Comparison of ENCODE assay signal across 11 mouse cellular contexts in genomic region chrX:36763934-36764317, GRCm38 (mm10). TPM values are rescaled to one million over a fixed set of nuclear protein-coding genes. Genes with fewer than 3 reads are reported as not detected.
DNase-seq lines count a peak whose midpoint lies in the region; ATAC-seq and TF ChIP-seq lines count a peak whose summit lies in the region.
"Had no signal": no experiment of that assay in that cellular context is flagged by ENCODE, and none has a peak within 500 bp of the region (broad histone marks: within the 10 kb centered on the region; RNA-seq: fewer than 3 reads in every experiment).

No protein-coding gene starts in this region.

- H3K27me3 ChIP-seq in forebrain, embryonic 10.5 days (ENCODE audit: poor library complexity, severe bottlenecking): no peaks in the 10 kb centered on the region
- no peaks in the 10 kb centered on the region for H3K27me3 ChIP-seq in hindbrain, embryonic 13.5 days
- H3K27me3 ChIP-seq in midbrain, embryonic 16.5 days (ENCODE audit: control insufficient read depth, insufficient read depth, low read depth, low read length): no peaks in the 10 kb centered on the region
- H3K27me3 ChIP-seq: embryonic facial prominence, embryonic 15.5 days had no signal

- H3K36me3 ChIP-seq in ES-E14 (ENCODE audit: control insufficient read depth, insufficient read depth, low read length, poor library complexity, severe bottlenecking): no peaks in the 10 kb centered on the region
- no peaks in the 10 kb centered on the region for H3K36me3 ChIP-seq in forebrain, embryonic 10.5 days (replicated peaks)
- no peaks in the 10 kb centered on the region for H3K36me3 ChIP-seq in hindbrain, embryonic 13.5 days
- H3K36me3 ChIP-seq in midbrain, embryonic 16.5 days (ENCODE audit: control insufficient read depth, insufficient read depth, low read length): no peaks in the 10 kb centered on the region
- H3K36me3 ChIP-seq: embryonic facial prominence, embryonic 15.5 days had no signal

- no peak for ATAC-seq in hindbrain, embryonic 13.5 days (ENCODE audit: low FRiP score)
- no peak for ATAC-seq in midbrain, embryonic 16.5 days
- ATAC-seq in cerebellum, adult (ENCODE audit: insufficient number of reproducible peaks, low FRiP score, low TSS enrichment): no peak

- no peak overlapping the region for H3K4me3 ChIP-seq in ES-E14 (ENCODE audit: insufficient read depth in 1 of 2, low read depth in 1 of 2, low read length in 2 of 2, poor library complexity in 1 of 2, severe bottlenecking in 1 of 2)
- H3K4me3 ChIP-seq in forebrain, embryonic 10.5 days: no peak overlapping the region; the same call in 1 of the 2 replicates
- H3K4me3 ChIP-seq in hindbrain, embryonic 13.5 days: no peak overlapping the region
- no peak overlapping the region for H3K4me3 ChIP-seq in midbrain, embryonic 16.5 days (ENCODE audit: low read depth, low read length)
- H3K4me3 ChIP-seq: embryonic facial prominence, embryonic 15.5 days had no signal

- no peak for DNase-seq in ES-E14 (ENCODE audit: low read depth, low spot score)
- no peak for DNase-seq in forebrain, embryonic 10.5 days (ENCODE audit: extremely low spot score, low spot score)
- DNase-seq in gastrocnemius, adult 8-10 months (ENCODE audit: low spot score in 2 of 2): no peak
- no peak for DNase-seq in urinary bladder, postnatal 4 days (ENCODE audit: low spot score in 2 of 2)
- DNase-seq: cerebellum, adult 8-10 months; kidney, adult 9 months had no signal

- H3K9me3 ChIP-seq in ES-E14 (ENCODE audit: control insufficient read depth, insufficient read depth, low read depth, low read length): no peaks in the 10 kb centered on the region
- no peaks in the 10 kb centered on the region for H3K9me3 ChIP-seq in forebrain, embryonic 10.5 days
- H3K9me3 ChIP-seq in hindbrain, embryonic 13.5 days: no peaks in the 10 kb centered on the region
- H3K9me3 ChIP-seq in midbrain, embryonic 16.5 days (replicated peaks; ENCODE audit: control insufficient read depth, low read length, poor library complexity, severe bottlenecking): no peaks in the 10 kb centered on the region
- H3K9me3 ChIP-seq: embryonic facial prominence, embryonic 15.5 days had no signal

- in situ Hi-C loops in ES-E14 (cut with MboI; ENCODE audit: low sequenced_read_pairs in 2 of 2, unreplicated experiment in 2 of 2): no loop called here

- peaks cover 0 to 6% of the 10 kb centered on the region in 2 experiments; a peak in 1 of 4 replicates for H3K4me1 ChIP-seq in ES-E14 (ENCODE audit: control insufficient read depth in 2 of 2, insufficient read depth in 2 of 2, low read length in 2 of 2, poor library complexity in 1 of 2)
- H3K4me1 ChIP-seq in forebrain, embryonic 10.5 days: peaks cover 35% of the 10 kb centered on the region
- peaks cover 8% of the 10 kb centered on the region for H3K4me1 ChIP-seq in hindbrain, embryonic 13.5 days (replicated peaks)
- H3K4me1 ChIP-seq in midbrain, embryonic 16.5 days (ENCODE audit: control insufficient read depth, insufficient read depth, low read length): peaks cover 3% of the 10 kb centered on the region; the same call in 1 of the 2 replicates
- H3K4me1 ChIP-seq: embryonic facial prominence, embryonic 15.5 days had no signal

- 28% methylated on average over 2 of the region's 2 CpGs for WGBS in forebrain, embryonic 10.5 days
- WGBS in hindbrain, embryonic 13.5 days: 27% methylated on average over 2 of the region's 2 CpGs
- 13% methylated on average over 2 of the region's 2 CpGs for WGBS in midbrain, embryonic 16.5 days

- H3K27ac ChIP-seq in ES-E14 (ENCODE audit: insufficient read depth, low read depth, low read length, poor library complexity, severe bottlenecking): peak overlapping the region; percentile 53; the same call in 1 of the 2 replicates
- H3K27ac ChIP-seq in forebrain, embryonic 10.5 days: peak overlapping the region; percentile 85
- H3K27ac ChIP-seq in hindbrain, embryonic 13.5 days: peak overlapping the region; percentile 75
- H3K27ac ChIP-seq in midbrain, embryonic 16.5 days (ENCODE audit: low read length): peak overlapping the region; percentile 68
- H3K27ac ChIP-seq: embryonic facial prominence, embryonic 15.5 days had no signal

- H3K9ac ChIP-seq in ES-E14 (ENCODE audit: insufficient read depth, low read depth, low read length, poor library complexity, severe bottlenecking): no peak overlapping the region
- no peak overlapping the region for H3K9ac ChIP-seq in hindbrain, embryonic 13.5 days
- H3K9ac ChIP-seq in midbrain, embryonic 16.5 days (ENCODE audit: low read depth, low read length): no peak overlapping the region
- H3K9ac ChIP-seq: embryonic facial prominence, embryonic 15.5 days had no signal

- no peak overlapping the region for H3K4me2 ChIP-seq in hindbrain, embryonic 13.5 days
- no peak overlapping the region; the same call in 1 of the 2 replicates for H3K4me2 ChIP-seq in midbrain, embryonic 16.5 days (ENCODE audit: low read length)
- H3K4me2 ChIP-seq: embryonic facial prominence, embryonic 15.5 days had no signal

TF ChIP-seq in ES-E14, 5 proteins besides CTCF, POLR2A, EP300 and RAD21:
- TF ChIP-seq CHD2 (IDR thresholded peaks at IDR 0.05; ENCODE audit: low read depth, low read length): no peak
- no peak for TF ChIP-seq ZC3H11A (IDR thresholded peaks at IDR 0.05; ENCODE audit: borderline replicate concordance, low read depth, low read length)
- TF ChIP-seq MAFK (IDR thresholded peaks at IDR 0.05; ENCODE audit: insufficient read depth, low read depth, low read length): no peak
- TF ChIP-seq HCFC1 (IDR thresholded peaks at IDR 0.05; ENCODE audit: borderline replicate concordance, insufficient read depth, low read length): no peak
- no peak for TF ChIP-seq ZNF384 (IDR thresholded peaks at IDR 0.05; ENCODE audit: low read depth, low read length)

RNA-seq across cellular contexts. Expression of gene Slc25a43, which starts 20.5 kb away (rescaled TPM):
- 2.1 and 3.1 TPM in 2 replicates for total RNA-seq in ES-E14 (2012; rRNA removed)
- 1.1 and 1.8 TPM in 2 replicates for polyA plus RNA-seq in forebrain, embryonic 10.5 days (2016; fragmentation: Nextera tagmentation; extraction: Ambion mirVana)
- 0.85 and 0.92 TPM in 2 replicates for polyA plus RNA-seq in hindbrain, embryonic 13.5 days (2015; fragmentation: Nextera tagmentation; extraction: Ambion mirVana)
- 0.93 and 0.94 TPM in 2 replicates for polyA plus RNA-seq in midbrain, embryonic 16.5 days (2015; fragmentation: Nextera tagmentation; extraction: Ambion mirVana)
- under 1 TPM in 1 of 4 experiments, not detected in 3; 0.45 TPM for total RNA-seq in gastrocnemius, adult 8-10 months (2022)
- total RNA-seq: heart, postnatal 25 days had no signal

RNA-seq across cellular contexts. Expression of gene Slc25a5, which starts 31.5 kb away (rescaled TPM):
- 557 and 605 TPM in 2 replicates for total RNA-seq in ES-E14 (2012; rRNA removed)
- 867 and 903 TPM in 2 replicates for polyA plus RNA-seq in forebrain, embryonic 10.5 days (2016; fragmentation: Nextera tagmentation; extraction: Ambion mirVana)
- polyA plus RNA-seq in hindbrain, embryonic 13.5 days (2015; fragmentation: Nextera tagmentation; extraction: Ambion mirVana): 568 and 574 TPM in 2 replicates
- 408 and 436 TPM in 2 replicates for polyA plus RNA-seq in midbrain, embryonic 16.5 days (2015; fragmentation: Nextera tagmentation; extraction: Ambion mirVana)
- total RNA-seq in gastrocnemius, adult 8-10 months (2022): 10 to 100 TPM; 37.5 to 64.5 (median 44.7) TPM
